Mouse (Mus musculus): ENCODE measurements around the gene Mex3a.

- TF ChIP-seq CTCF (IDR thresholded peaks at IDR 0.05; ENCODE audit: borderline replicate concordance, control insufficient read depth, extremely low read depth, insufficient read depth, low read length, poor library complexity) (no peak), POLR2A (IDR thresholded peaks at IDR 0.05; ENCODE audit: control insufficient read depth, extremely low read depth, insufficient read depth, low read length, poor library complexity) (no peak)
Observed at GRCm38 (mm10) chr3:88503505-88503863, 28.7 kb upstream of the Mex3a start.
